Mouse (Mus musculus) liver, postnatal 0 days (tissue): ENCODE measurements around the gene Klhdc3. TPM values are rescaled to one million over a fixed set of nuclear protein-coding genes. Genes with fewer than 3 reads are reported as not detected.

Experiments
- ATAC-seq: fragments of 200-750 bp; cut with Nextera tagmentation; 2 replicates; pipeline ENCODE4 v1.8.0; 2017; ENCODE audit warnings: mild to moderate bottlenecking, moderate library complexity
- DNase-seq: peaks from one replicate; pipeline ENCODE4 v3.0.0-alpha.2; 2016
- H3K27ac ChIP-seq: fragments of 300-500 bp; sonication (generic); 2 replicates; pipeline ENCODE4 v1.5.1; 2014; ENCODE audit warnings: antibody characterized with exemption, moderate library complexity, mild to moderate bottlenecking, low read depth
- H3K27me3 ChIP-seq: fragments of 300-500 bp; sonication (generic); 2 replicates; pipeline ENCODE4 v1.6.1; 2014; ENCODE audit warnings: low read length, control low read depth, mixed read lengths; ENCODE audit not compliant: insufficient read depth
- H3K36me3 ChIP-seq: fragments of 300-500 bp; sonication (generic); replicated peaks from 2 replicates; pipeline ENCODE4 v1.6.1; 2014; ENCODE audit warnings: mild to moderate bottlenecking, control low read depth, low read length, moderate library complexity, mixed read lengths; ENCODE audit not compliant: insufficient read depth
- H3K4me1 ChIP-seq: fragments of 300-500 bp; sonication (generic); 2 replicates; pipeline ENCODE4 v1.6.1; 2014; ENCODE audit warnings: antibody characterized with exemption, mild to moderate bottlenecking, control low read depth; ENCODE audit not compliant: insufficient read depth
- H3K4me2 ChIP-seq: fragments of 300-500 bp; sonication (generic); 2 replicates; pipeline ENCODE4 v1.6.1; 2014; ENCODE audit warnings: low read depth, mild to moderate bottlenecking, low read length, moderate library complexity, mixed read lengths
- H3K4me3 ChIP-seq: fragments of 300-500 bp; sonication (generic); 2 replicates; pipeline ENCODE4 v1.5.1; 2014; ENCODE audit warnings: low read depth, low read length
- H3K9ac ChIP-seq: fragments of 300-500 bp; sonication (generic); replicated peaks from 2 replicates; pipeline ENCODE4 v1.6.1; 2014; ENCODE audit warnings: mild to moderate bottlenecking, moderate library complexity
- H3K9me3 ChIP-seq: fragments of 300-500 bp; sonication (generic); 2 replicates; pipeline ENCODE4 v1.6.1; 2016; ENCODE audit warnings: mild to moderate bottlenecking, control low read depth, low read length, mixed read lengths
- CTCF ChIP-seq: sonication (generic); IDR thresholded peaks from 2 replicates; pipeline ENCODE4 v1.5.1; 2016; ENCODE audit warnings: antibody characterized with exemption, low read depth
- EP300 ChIP-seq: IDR thresholded peaks from 2 replicates; pipeline ENCODE4 v1.6.1; 2016; ENCODE audit warnings: antibody characterized with exemption, low read depth, mild to moderate bottlenecking
- WGBS: fragments of 180-500 bp; shearing (Covaris S2); extraction: QIAGEN DNeasy Blood & Tissue Kit; methylation state at CpG from one replicate; pipeline ENCODE4 v1.1.7; 2014; ENCODE audit not compliant: insufficient replicate concordance; 5-methylcytosine and 5-hydroxymethylcytosine counted together
- polyA plus RNA-seq: library from polyadenylated mRNA; unstranded; fragments of >200 nt; fragmentation: Nextera tagmentation; extraction: Ambion mirVana; gene quantifications from 2 replicates; pipeline ENCODE4 v1.2.1, GENCODE M21; 2015

Gene Klhdc3
- polyA plus RNA-seq, 1 experiment from 2014 or later, result 63.0 TPM

- ATAC-seq (no peak), DNase-seq (peak; percentile 48)
- H3K9ac ChIP-seq, result no peak overlapping the region
- H3K36me3 ChIP-seq, result peaks cover 30% of the 10 kb centered on the region
- peak overlapping the region; percentile 77 for H3K27ac ChIP-seq
- H3K4me1 ChIP-seq, result 0 out of 2 replicates have a peak, but pooled peaks cover 7% of the 10 kb centered on the region
- no peak overlapping the region for H3K4me3 ChIP-seq
- H3K9me3 ChIP-seq, result no peaks in the 10 kb centered on the region
- no peaks in the 10 kb centered on the region for H3K27me3 ChIP-seq
- WGBS, result 76% methylated on average over 9 of the region's 9 CpGs
- H3K4me2 ChIP-seq, result no peak overlapping the region
- TF ChIP-seq EP300 (no peak), CTCF (peak; percentile 74)
These were observed 44.6 kb upstream of the Klhdc3 start for GRCm38 (mm10) chr17:46725273-46725672.

GRCm38 (mm10) chr17:46724477-46725084 is 43.9 kb upstream of the Klhdc3 start:
- Histone ChIP-seq H3K4me2 (no peak overlapping the region), H3K9ac (no peak overlapping the region), H3K27ac (peak overlapping the region; percentile 77; the same call in 1 of the 2 replicates), H3K4me1 (0 out of 2 replicates have a peak, but pooled peaks cover 7% of the 10 kb centered on the region), H3K27me3 (no peaks in the 10 kb centered on the region), H3K4me3 (no peak overlapping the region), H3K36me3 (peaks cover 30% of the 10 kb centered on the region), H3K9me3 (no peaks in the 10 kb centered on the region)
- WGBS, result 85% methylated on average over 14 of the region's 20 CpGs
- TF ChIP-seq EP300 (no peak), CTCF (no peak)
- DNase-seq, result no peak
- no peak for ATAC-seq

GRCm38 (mm10) chr17:46721077-46721476 is 40.4 kb upstream of the Klhdc3 start:
- Histone ChIP-seq H3K27me3 (no peaks in the 10 kb centered on the region), H3K4me1 (no peaks in the 10 kb centered on the region), H3K4me3 (no peak overlapping the region), H3K4me2 (no peak overlapping the region), H3K9me3 (no peaks in the 10 kb centered on the region), H3K36me3 (peaks cover 27% of the 10 kb centered on the region), H3K27ac (no peak overlapping the region), H3K9ac (no peak overlapping the region)
- DNase-seq (no peak), ATAC-seq (no peak)
- no peak for TF ChIP-seq EP300
- WGBS, result 87% methylated on average over 7 of the region's 7 CpGs

GRCm38 (mm10) chr17:46714756-46715481 is 34.2 kb upstream of the Klhdc3 start:
- H3K9ac ChIP-seq, result no peak overlapping the region
- H3K27me3 ChIP-seq, result no peaks in the 10 kb centered on the region
- no peak overlapping the region for H3K4me3 ChIP-seq
- TF ChIP-seq CTCF (peak; percentile 36; the same call in 1 of the 2 replicates), EP300 (no peak)
- ATAC-seq (no peak), DNase-seq (no peak)
- H3K9me3 ChIP-seq, result no peaks in the 10 kb centered on the region
- no peak overlapping the region for H3K27ac ChIP-seq
- H3K36me3 ChIP-seq, result peaks cover 16% of the 10 kb centered on the region
- peaks cover 11% of the 10 kb centered on the region for H3K4me1 ChIP-seq
- H3K4me2 ChIP-seq, result no peak overlapping the region
- 87% methylated on average over 11 of the region's 11 CpGs for WGBS

- Histone ChIP-seq H3K27me3 (no peaks in the 10 kb centered on the region), H3K9me3 (no peaks in the 10 kb centered on the region), H3K4me1 (peaks cover 11% of the 10 kb centered on the region), H3K9ac (no peak overlapping the region), H3K36me3 (peaks cover 16% of the 10 kb centered on the region), H3K27ac (no peak overlapping the region), H3K4me3 (no peak overlapping the region), H3K4me2 (no peak overlapping the region)
- TF ChIP-seq EP300 (no peak), CTCF (no peak)
- DNase-seq (no peak), ATAC-seq (no peak)
- 85% methylated on average over 9 of the region's 9 CpGs for WGBS
These were observed 33.1 kb upstream of the Klhdc3 start for GRCm38 (mm10) chr17:46713849-46714248.

GRCm38 (mm10) chr17:46712442-46712841 is 31.7 kb upstream of the Klhdc3 start:
- DNase-seq (no peak), ATAC-seq (no peak)
- H3K27ac ChIP-seq, result no peak overlapping the region
- peak overlapping the region; percentile 98 for H3K9ac ChIP-seq
- H3K4me1 ChIP-seq, result peaks cover 11% of the 10 kb centered on the region
- no peaks in the 10 kb centered on the region for H3K9me3 ChIP-seq
- H3K4me2 ChIP-seq, result peak overlapping the region; percentile 75
- H3K27me3 ChIP-seq, result no peaks in the 10 kb centered on the region
- H3K36me3 ChIP-seq, result peaks cover 16% of the 10 kb centered on the region
- peak overlapping the region; percentile 100 for H3K4me3 ChIP-seq
- TF ChIP-seq EP300 (no peak), CTCF (no peak)
- WGBS, result 19% methylated on average over 7 of the region's 7 CpGs
